Mouse (Mus musculus) testis, adult 2 months (tissue): ENCODE results near the gene Pnrc1.

Source experiments
- CTCF ChIP-seq: fragments of 200-500 bp; IDR thresholded peaks from 2 replicates; pipeline ENCODE4 v1.5.1; 2012; ENCODE audit warnings: low read depth, mild to moderate bottlenecking, inconsistent platforms, low read length, moderate library complexity; ENCODE audit not compliant: control insufficient read depth, insufficient read depth, insufficient replicate concordance
- POLR2A ChIP-seq: fragments of 200-500 bp; IDR thresholded peaks from 2 replicates; pipeline ENCODE4 v1.6.1; 2012; ENCODE audit warnings: low read depth, mild to moderate bottlenecking, inconsistent platforms, low read length, moderate library complexity; ENCODE audit not compliant: control insufficient read depth

GRCm38 (mm10) chr4:33337999-33338398 lies 48.0 kb upstream of the Pnrc1 start:
- TF ChIP-seq CTCF: no peak
- no peak for TF ChIP-seq POLR2A
